ENCODE assay signal across 14 mouse cellular contexts in genomic region chr11:54454516-54454915, GRCm38 (mm10).
DNase-seq lines count a peak whose midpoint lies in the region.
"Had no signal": no experiment of that assay in that cellular context is flagged by ENCODE, and none has a peak within 500 bp of the region (broad histone marks: within the 10 kb centered on the region; RNA-seq: fewer than 3 reads in every experiment).

No protein-coding gene starts in this region.

- DNase-seq in 3T3-L1 (ENCODE audit: low read depth, low spot score) = peak; percentile 57
- DNase-seq in 416B (ENCODE audit: low read depth) = peak; percentile 44
- peak; percentile 53 for DNase-seq in NIH3T3 (ENCODE audit: low read depth)
- DNase-seq in cerebellum, adult 9-10 months = no peak
- no peak for DNase-seq in adrenal gland, adult (ENCODE audit: inconsistent age in 2 of 2, low spot score in 1 of 2)
- DNase-seq: adrenal gland, adult 8-10 months; adrenal gland, postnatal 14 days; adrenal gland, postnatal 36 days; cerebellum, adult 11-12 months; cerebellum, adult 2 months; cerebellum, adult 9-11 months; cerebellum, postnatal 14 days; cerebellum, postnatal 36 days; embryo, embryonic 11 days had no signal

Comparison
In these comparisons a context has a peak if more than half of its experiments do, and no peak if none do; other contexts are left out.
1. DNase-seq: peak in 3T3-L1 (single experiment), 416B (single experiment) and NIH3T3 (single experiment); none in cerebellum, adult 9-10 months (single experiment) and adrenal gland, adult (0 of 2).